Mouse (Mus musculus) intestine, embryonic 14.5 days (tissue): ENCODE measurements at regions not wholly inside any gene's neighbourhood (a gene's known extent, or its start where the extent isn't known, plus 50 kb on each side); places are given as distances from the start of the nearest gene placed in this dataset.

Experiments
- ATAC-seq: fragments of 200-750 bp; cut with Nextera tagmentation; replicated peaks from 2 replicates; pipeline ENCODE4 v1.8.0; 2017; ENCODE audit warnings: low read depth, moderate number of reproducible peaks, moderate TSS enrichment, moderate library complexity; ENCODE audit not compliant: low FRiP score, low TSS enrichment
- DNase-seq: peaks from one replicate; pipeline ENCODE4 v3.0.0-alpha.2; 2018; ENCODE audit warnings: low spot score
- H3K27ac ChIP-seq: fragments of 300-500 bp; sonication (generic); 2 replicates; pipeline ENCODE4 v1.5.1; 2014; ENCODE audit warnings: low read depth, mild to moderate bottlenecking, control low read depth
- H3K27me3 ChIP-seq: fragments of 300-500 bp; sonication (generic); replicated peaks from 2 replicates; pipeline ENCODE4 v1.6.1; 2014; ENCODE audit warnings: low read length, control low read depth; ENCODE audit not compliant: control insufficient read depth, insufficient read depth
- H3K36me3 ChIP-seq: fragments of 300-500 bp; sonication (generic); 2 replicates; pipeline ENCODE4 v1.6.1; 2014; ENCODE audit warnings: low read length, control low read depth; ENCODE audit not compliant: control insufficient read depth, insufficient read depth
- H3K4me1 ChIP-seq: fragments of 300-500 bp; sonication (generic); replicated peaks from 2 replicates; pipeline ENCODE4 v1.6.1; 2014; ENCODE audit warnings: low read length, control low read depth, mixed read lengths; ENCODE audit not compliant: control insufficient read depth, insufficient read depth
- H3K4me2 ChIP-seq: fragments of 300-500 bp; sonication (generic); 2 replicates; pipeline ENCODE4 v1.6.1; 2014; ENCODE audit warnings: low read length
- H3K4me3 ChIP-seq: fragments of 300-500 bp; sonication (generic); 2 replicates; pipeline ENCODE4 v1.5.1; 2014; ENCODE audit warnings: low read depth, low read length, control low read depth, mixed read lengths
- H3K9ac ChIP-seq: fragments of 300-500 bp; sonication (generic); 2 replicates; pipeline ENCODE4 v1.6.1; 2014; ENCODE audit warnings: mild to moderate bottlenecking, low read length
- H3K9me3 ChIP-seq: fragments of 300-500 bp; sonication (generic); 2 replicates; pipeline ENCODE4 v1.6.1; 2016; ENCODE audit warnings: low read length, control low read depth; ENCODE audit not compliant: control insufficient read depth
- WGBS: fragments of 180-500 bp; shearing (Covaris S2); extraction: QIAGEN DNeasy Blood & Tissue Kit; methylation state at CpG from one replicate; pipeline ENCODE4 v1.1.7; 2014; 5-methylcytosine and 5-hydroxymethylcytosine counted together

DNA sequence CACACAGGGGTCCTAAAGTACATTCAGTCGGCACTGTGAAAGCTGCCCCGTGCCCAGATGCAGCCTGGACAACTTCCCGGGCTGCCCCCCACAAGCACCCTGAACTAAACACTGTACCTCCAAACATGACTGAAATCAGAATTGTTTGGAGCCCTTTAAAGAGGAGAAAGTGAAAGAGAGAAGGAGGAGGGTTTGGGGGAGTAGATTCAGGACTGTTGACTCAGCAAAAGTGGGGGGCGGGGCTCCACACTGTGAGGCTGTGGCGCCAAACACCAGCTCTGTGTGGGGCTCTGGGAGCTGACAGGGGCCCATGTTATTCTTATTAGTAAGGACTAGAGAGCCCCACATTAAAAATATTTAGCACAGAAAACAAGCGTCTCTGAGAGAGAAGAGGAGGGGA is 71.8 kb upstream of the Pou3f3 start:
- Histone ChIP-seq H3K9ac (no peak overlapping the region), H3K9me3 (no peaks in the 10 kb centered on the region; the same call in 1 of the 2 replicates), H3K36me3 (no peaks in the 10 kb centered on the region), H3K4me1 (no peaks in the 10 kb centered on the region), H3K4me2 (no peak overlapping the region), H3K4me3 (no peak overlapping the region), H3K27me3 (no peaks in the 10 kb centered on the region), H3K27ac (no peak overlapping the region)
- no peak for DNase-seq
- ATAC-seq: no peak
- 77% methylated on average over 6 of the region's 6 CpGs for WGBS

GRCm38 (mm10) chr1:42628800-42629199 is 66.8 kb upstream of the Pou3f3 start:
- Histone ChIP-seq H3K9ac (no peak overlapping the region), H3K4me3 (no peak overlapping the region), H3K36me3 (no peaks in the 10 kb centered on the region), H3K4me2 (no peak overlapping the region), H3K27me3 (no peaks in the 10 kb centered on the region), H3K9me3 (no peaks in the 10 kb centered on the region), H3K27ac (no peak overlapping the region), H3K4me1 (peaks cover 8% of the 10 kb centered on the region; the same call in 1 of the 2 replicates)
- 50% methylated on average over 12 of the region's 12 CpGs for WGBS
- ATAC-seq (no peak), DNase-seq (peak; percentile 45)

GRCm38 (mm10) chr1:42629465-42630261 is 65.9 kb upstream of the Pou3f3 start:
- Histone ChIP-seq H3K9me3 (no peaks in the 10 kb centered on the region), H3K4me3 (no peak overlapping the region), H3K4me1 (peaks cover 8% of the 10 kb centered on the region; the same call in 1 of the 2 replicates), H3K27me3 (no peaks in the 10 kb centered on the region), H3K9ac (no peak overlapping the region), H3K4me2 (peak overlapping the region; percentile 8; the same call in 1 of the 2 replicates), H3K36me3 (no peaks in the 10 kb centered on the region), H3K27ac (no peak overlapping the region)
- 48% methylated on average over 14 of the region's 14 CpGs for WGBS
- DNase-seq (peak; percentile 37), ATAC-seq (no peak)

DNA sequence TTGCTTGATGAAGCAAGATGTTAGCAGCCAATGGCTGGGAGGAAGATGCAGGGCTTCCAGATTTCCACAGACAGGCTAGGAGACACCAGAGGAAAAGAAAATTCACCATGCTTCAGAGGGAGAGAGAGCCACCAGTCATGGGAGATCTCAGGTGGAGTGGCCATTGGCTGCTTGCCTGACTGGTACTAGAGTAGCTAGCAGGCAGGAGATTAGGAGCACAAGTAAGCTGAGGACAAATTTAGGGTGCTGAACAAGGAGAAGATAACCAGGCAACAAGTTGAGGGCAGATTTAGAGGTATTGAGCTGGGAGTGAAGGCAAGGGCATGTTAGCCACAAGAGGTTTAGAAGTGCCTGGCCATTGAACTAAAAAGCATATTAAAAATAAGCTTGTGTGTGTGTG is 63.3 kb upstream of the Pou3f3 start:
- Histone ChIP-seq H3K4me3 (no peak overlapping the region), H3K9me3 (no peaks in the 10 kb centered on the region), H3K4me1 (peaks cover 8% of the 10 kb centered on the region; the same call in 1 of the 2 replicates), H3K36me3 (no peaks in the 10 kb centered on the region), H3K27me3 (no peaks in the 10 kb centered on the region), H3K4me2 (no peak overlapping the region), H3K27ac (no peak overlapping the region), H3K9ac (no peak overlapping the region)
- ATAC-seq (no peak), DNase-seq (no peak)

DNA sequence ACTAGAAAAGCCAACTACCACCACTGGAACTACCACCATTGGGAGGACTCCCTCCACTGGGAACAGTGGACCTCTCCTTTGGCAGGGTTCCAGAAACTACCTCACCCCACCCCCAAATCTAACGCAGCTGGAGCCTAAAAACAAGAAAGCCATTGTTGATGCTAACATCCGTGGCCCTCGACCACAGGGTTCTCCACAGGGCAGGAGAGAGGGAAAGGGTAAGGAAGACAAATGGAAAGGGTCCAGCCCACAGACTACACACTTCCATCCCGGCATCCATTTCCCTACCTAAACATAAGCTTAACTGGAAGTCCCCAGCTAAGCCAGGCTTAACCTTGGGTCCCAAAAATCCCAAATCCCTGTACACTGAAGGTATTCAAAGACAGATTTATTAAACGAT is 59.0 kb upstream of the Pou3f3 start:
- no peak overlapping the region for H3K27ac ChIP-seq
- WGBS: 66% methylated on average over 5 of the region's 5 CpGs

More for the DNA sequence above, 59.0 kb upstream of the Pou3f3 start:
- Histone ChIP-seq H3K27me3 (no peaks in the 10 kb centered on the region), H3K9ac (no peak overlapping the region), H3K36me3 (no peaks in the 10 kb centered on the region), H3K9me3 (no peaks in the 10 kb centered on the region), H3K4me3 (no peak overlapping the region), H3K4me2 (no peak overlapping the region), H3K4me1 (no peaks in the 10 kb centered on the region)
- DNase-seq (no peak), ATAC-seq (no peak)
